Mouse (Mus musculus) ES-E14 (cell line): ENCODE data around the gene Mrps21. TPM values are rescaled to one million over a fixed set of nuclear protein-coding genes. Genes with fewer than 3 reads are reported as not detected.
A peak's percentile ranks its signal among the peaks of the same experiment; 100 is the strongest.

Experiments used
- DNase-seq: peaks from one replicate; pipeline ENCODE4 v3.0.0-alpha.2; 2013; ENCODE audit warnings: low read depth, low spot score
- H3K27ac ChIP-seq: 2 replicates; pipeline ENCODE4 v1.5.1; 2012; ENCODE audit warnings: low read depth, mild to moderate bottlenecking, low read length, moderate library complexity, mixed read lengths; ENCODE audit not compliant: poor library complexity, insufficient read depth, severe bottlenecking
- H3K36me3 ChIP-seq: 2 replicates; pipeline ENCODE4 v1.6.1; 2012; ENCODE audit warnings: mild to moderate bottlenecking, low read length, moderate library complexity, mixed read lengths; ENCODE audit not compliant: control insufficient read depth, poor library complexity, insufficient read depth, severe bottlenecking
- H3K4me1 ChIP-seq, 2 experiments: fragments of 150-350 bp in 1 of 2; sonication (generic) in 1 of 2; 2 replicates each; pipeline ENCODE4 v1.6.1; 2012; ENCODE audit warnings: low read length in 2 of 2, mild to moderate bottlenecking in 1 of 2, mixed read lengths in 1 of 2; ENCODE audit not compliant: control insufficient read depth in 2 of 2, insufficient read depth in 2 of 2, poor library complexity in 1 of 2
- H3K4me3 ChIP-seq, 2 experiments: fragments of 150-350 bp in 1 of 2; sonication (generic) in 1 of 2; 2 replicates each; pipeline ENCODE4 v1.5.1; 2012; ENCODE audit warnings: low read length in 2 of 2, low read depth in 1 of 2, mild to moderate bottlenecking in 1 of 2, mixed read lengths in 1 of 2; ENCODE audit not compliant: insufficient read depth in 1 of 2, poor library complexity in 1 of 2, severe bottlenecking in 1 of 2
- H3K9ac ChIP-seq: 2 replicates; pipeline ENCODE4 v1.6.1; 2012; ENCODE audit warnings: low read depth, mild to moderate bottlenecking, low read length, mixed read lengths; ENCODE audit not compliant: poor library complexity, insufficient read depth, severe bottlenecking
- H3K9me3 ChIP-seq: fragments of 150-350 bp; sonication (generic); 2 replicates; pipeline ENCODE4 v1.6.1; 2012; ENCODE audit warnings: low read depth, mild to moderate bottlenecking, low read length; ENCODE audit not compliant: control insufficient read depth, insufficient read depth
- CHD2 ChIP-seq: IDR thresholded peaks from 2 replicates; pipeline ENCODE4 v1.6.1; 2014; ENCODE audit warnings: mild to moderate bottlenecking, low read depth, low read length, inconsistent platforms
- HCFC1 ChIP-seq: IDR thresholded peaks from 2 replicates; pipeline ENCODE4 v1.6.1; 2012; ENCODE audit warnings: low read length, inconsistent platforms, borderline replicate concordance; ENCODE audit not compliant: insufficient read depth
- MAFK ChIP-seq: IDR thresholded peaks from 2 replicates; pipeline ENCODE4 v1.6.1; 2014; ENCODE audit warnings: mild to moderate bottlenecking, low read depth, low read length, inconsistent platforms; ENCODE audit not compliant: insufficient read depth
- ZC3H11A ChIP-seq: IDR thresholded peaks from 2 replicates; pipeline ENCODE4 v1.6.1; 2012; ENCODE audit warnings: low read depth, mild to moderate bottlenecking, inconsistent platforms, low read length, borderline replicate concordance
- ZNF384 ChIP-seq: IDR thresholded peaks from 2 replicates; pipeline ENCODE4 v1.6.1; 2012; ENCODE audit warnings: low read depth, low read length, inconsistent platforms
- in situ Hi-C, 2 experiments: fragments of 600-800 bp; cut with MboI; formaldehyde crosslinking; loops; one replicate each; pipeline ENCODE4 v1.15.1; 2025; ENCODE audit warnings: low sequenced_read_pairs in 2 of 2, inconsistent platforms in 1 of 2; ENCODE audit not compliant: unreplicated experiment in 2 of 2
- total RNA-seq: library from RNA; depleted of rRNA; stranded (reverse); fragments of 300-350 nt; gene quantifications from 2 replicates; pipeline ENCODE4 v1.2.3, GENCODE M21; 2012

The Mrps21 gene
- total RNA-seq, 1 experiment: 224 TPM

GRCm38 (mm10) chr3:95906860-95907259 is 35.5 kb upstream of the Mrps21 start:
- TF ChIP-seq CHD2 (no peak), ZNF384 (no peak), MAFK (no peak), ZC3H11A (no peak), HCFC1 (no peak)
- Histone ChIP-seq H3K9ac (no peak overlapping the region), H3K36me3 (no peaks in the 10 kb centered on the region), H3K27ac (no peak overlapping the region), H3K4me3 (peak overlapping the region in 1 of 2 experiments; percentile 21; a peak in 1 of 4 replicates), H3K9me3 (no peaks in the 10 kb centered on the region), H3K4me1 (peaks cover 4 to 18% of the 10 kb centered on the region in 2 experiments; a peak in 3 of 4 replicates)
- no peak for DNase-seq
- in situ Hi-C loops: no loop called here

DNA sequence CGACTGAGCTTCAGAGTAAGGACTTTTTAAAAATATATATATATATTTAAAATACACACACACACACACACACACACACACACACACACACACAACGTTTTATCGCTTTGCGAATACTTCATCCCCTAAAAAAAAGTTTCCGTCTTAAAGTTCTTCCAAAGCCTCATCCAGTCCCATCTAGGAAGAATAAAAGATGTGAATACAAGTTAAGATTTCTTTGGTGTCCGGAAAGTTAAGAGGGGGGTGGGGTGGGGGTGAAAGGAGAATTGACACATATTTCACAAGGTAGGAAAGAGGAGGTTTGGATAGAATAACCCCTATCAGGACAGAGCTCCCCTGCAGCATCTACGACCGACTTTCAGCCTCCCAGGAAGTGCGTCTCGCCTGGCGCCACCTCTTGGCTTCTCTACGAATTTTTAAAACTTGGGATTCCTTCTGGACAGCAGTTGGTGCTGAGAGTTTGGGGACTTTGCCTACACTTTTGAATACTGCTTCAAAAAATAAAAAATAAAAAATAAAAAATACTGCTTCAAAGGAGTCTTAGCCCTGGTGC is 34.7 kb upstream of the Mrps21 start:
- DNase-seq: no peak
- in situ Hi-C loops: no loop called here
- Histone ChIP-seq H3K4me1 (peaks cover 4 to 18% of the 10 kb centered on the region in 2 experiments; a peak in 3 of 4 replicates), H3K27ac (no peak overlapping the region), H3K9me3 (no peaks in the 10 kb centered on the region), H3K36me3 (no peaks in the 10 kb centered on the region), H3K9ac (no peak overlapping the region), H3K4me3 (no peak overlapping the region; a peak in 1 of 4 replicates)
- 0 out of 2 replicates have a peak, but pooled peaks have one; percentile 21 for TF ChIP-seq ZC3H11A
- TF ChIP-seq CHD2: no peak

DNA sequence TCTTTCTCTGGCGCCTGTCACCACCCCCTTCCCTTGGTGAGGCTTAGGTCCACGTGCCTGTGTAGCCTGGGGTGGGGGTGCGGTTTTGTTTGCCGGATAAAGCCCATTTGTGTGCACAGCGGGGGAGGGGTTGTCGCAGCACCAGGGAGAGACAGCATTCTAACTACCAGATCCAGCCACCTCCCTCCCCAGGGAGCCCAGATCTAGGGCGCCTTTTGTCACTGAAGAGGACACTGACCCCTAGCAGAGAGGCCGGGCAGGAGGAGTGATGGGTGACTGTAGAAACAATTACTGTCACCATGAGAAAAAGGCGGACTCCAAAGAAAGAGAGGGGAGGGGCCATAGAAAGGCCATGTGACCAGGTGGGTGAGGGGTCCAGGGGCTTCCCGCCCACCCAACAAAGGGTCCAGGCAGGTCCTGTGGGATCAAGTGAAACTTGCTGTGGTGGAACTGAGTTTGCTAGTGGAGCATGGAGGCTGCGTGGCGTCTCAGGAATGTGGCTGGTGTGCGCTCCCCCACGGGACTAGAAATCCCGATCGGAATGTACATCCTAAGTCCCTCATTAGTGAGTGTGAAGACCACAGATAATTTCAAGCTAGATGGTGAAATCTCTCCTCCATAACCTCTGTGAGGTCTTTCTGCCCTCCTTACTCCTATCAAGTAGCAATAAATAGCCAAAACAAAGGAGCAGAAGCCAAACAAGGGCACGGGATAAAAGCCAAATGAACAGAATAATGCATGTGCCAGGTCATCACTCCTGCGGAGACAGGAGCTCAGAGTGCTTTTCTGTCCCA is 34.0 kb upstream of the Mrps21 start:
- TF ChIP-seq MAFK (no peak), CHD2 (no peak), ZNF384 (no peak), HCFC1 (no peak), ZC3H11A (no peak)
- H3K4me1 ChIP-seq: peaks cover 4 to 14% of the 10 kb centered on the region in 2 experiments; a peak in 3 of 4 replicates
- in situ Hi-C loops: no loop called here
- no peak overlapping the region for H3K27ac ChIP-seq
- H3K36me3 ChIP-seq: no peaks in the 10 kb centered on the region
- H3K9me3 ChIP-seq: no peaks in the 10 kb centered on the region
- H3K4me3 ChIP-seq: peak overlapping the region; percentile 46; a peak in 3 of 4 replicates
- DNase-seq: no peak
- H3K9ac ChIP-seq: peak overlapping the region; percentile 44; the same call in 1 of the 2 replicates

DNA sequence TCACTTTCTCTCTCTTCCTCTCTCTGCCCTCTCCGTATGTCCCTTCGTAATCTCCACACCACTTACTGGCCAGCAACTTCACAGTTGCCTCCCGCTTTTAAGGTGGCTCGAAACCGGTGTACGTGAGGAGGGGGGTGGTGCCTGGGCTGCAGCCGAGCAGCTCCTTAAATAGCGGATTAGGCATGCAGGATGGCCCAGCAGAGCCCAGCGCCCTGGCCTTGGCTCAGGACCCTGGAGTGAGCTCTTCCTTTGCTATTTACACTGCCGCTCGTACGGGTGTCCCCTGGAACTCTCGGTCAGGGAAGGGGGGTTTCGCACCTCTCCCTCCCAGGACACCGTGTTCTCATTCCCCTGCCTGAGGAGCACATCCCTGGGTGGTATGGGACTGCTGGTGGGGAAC is 33.2 kb upstream of the Mrps21 start, which contains the start of gene Car14:
TSS of gene Car14 (minus strand) at position 124 of the 400 bp plus-strand sequence.
- no peak for DNase-seq
- H3K9ac ChIP-seq: peak within 1 kb of the TSS; percentile 44
- H3K36me3 ChIP-seq: no peaks in the 10 kb centered on the region
- H3K27ac ChIP-seq: no peak within 1 kb of the TSS
- in situ Hi-C loops: no loop called here
- TF ChIP-seq CHD2: no peak
- TF ChIP-seq ZC3H11A: no peak
- TF ChIP-seq MAFK: no peak
- TF ChIP-seq ZNF384: no peak
- no peak for TF ChIP-seq HCFC1
- H3K4me3 ChIP-seq: peak within 1 kb of the TSS; percentile 46; a peak in 3 of 4 replicates
- no peaks in the 10 kb centered on the region for H3K9me3 ChIP-seq
- H3K4me1 ChIP-seq: peaks cover 4 to 16% of the 10 kb centered on the region in 2 experiments; a peak in 3 of 4 replicates
